Mouse (Mus musculus): ENCODE measurements around the gene Zfp580.

Gene Zfp580

DNA sequence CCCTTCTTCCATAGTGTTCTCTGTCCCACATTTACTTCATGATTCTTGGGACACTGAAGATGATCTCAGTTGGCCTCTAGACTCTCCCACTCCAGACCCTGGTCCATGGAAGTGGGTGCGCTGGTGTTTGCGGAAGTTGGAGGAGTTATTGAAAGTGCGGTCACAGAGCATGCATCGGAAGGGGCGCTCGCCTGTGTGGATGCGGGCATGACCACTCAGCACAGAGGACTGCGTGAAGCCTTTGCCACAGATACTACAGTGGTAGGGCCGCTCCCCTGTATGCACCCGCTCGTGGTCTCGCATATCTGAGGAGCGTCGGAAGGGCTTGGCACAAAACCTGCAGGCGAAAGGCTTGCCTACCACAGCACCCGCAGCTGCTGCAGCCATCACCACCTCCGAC lies 15.7 kb upstream of the Zfp580 start:
- no peak for DNase-seq (ENCODE audit: low spot score)

DNA sequence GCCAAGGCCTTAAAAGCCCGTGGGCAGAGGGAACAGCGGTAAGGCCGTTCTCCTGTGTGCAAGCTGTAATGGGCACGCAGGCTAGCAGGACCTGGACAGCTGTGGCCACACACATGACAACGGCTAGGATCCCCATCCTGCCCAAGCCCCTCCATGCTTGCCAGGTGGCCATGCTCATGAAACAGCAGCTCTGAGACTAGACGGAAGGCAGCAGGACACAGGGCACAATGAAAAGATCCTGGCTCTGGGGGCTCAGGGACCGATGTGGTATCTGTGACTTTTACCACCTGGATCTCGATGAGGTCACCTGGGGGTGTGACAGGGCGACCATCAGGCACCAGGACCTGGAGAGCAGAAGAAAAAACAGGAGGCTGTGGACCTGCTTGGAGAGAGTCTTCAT lies 15.2 kb upstream of the Zfp580 start:
- DNase-seq (ENCODE audit: low spot score): no peak

- DNase-seq (ENCODE audit: low spot score): no peak
These were observed 14.3 kb upstream of the Zfp580 start for GRCm38 (mm10) chr7:5037026-5037425.

GRCm38 (mm10) chr7:5037467-5037866 lies 13.9 kb upstream of the Zfp580 start:
- no peak for DNase-seq (ENCODE audit: low spot score)

DNA sequence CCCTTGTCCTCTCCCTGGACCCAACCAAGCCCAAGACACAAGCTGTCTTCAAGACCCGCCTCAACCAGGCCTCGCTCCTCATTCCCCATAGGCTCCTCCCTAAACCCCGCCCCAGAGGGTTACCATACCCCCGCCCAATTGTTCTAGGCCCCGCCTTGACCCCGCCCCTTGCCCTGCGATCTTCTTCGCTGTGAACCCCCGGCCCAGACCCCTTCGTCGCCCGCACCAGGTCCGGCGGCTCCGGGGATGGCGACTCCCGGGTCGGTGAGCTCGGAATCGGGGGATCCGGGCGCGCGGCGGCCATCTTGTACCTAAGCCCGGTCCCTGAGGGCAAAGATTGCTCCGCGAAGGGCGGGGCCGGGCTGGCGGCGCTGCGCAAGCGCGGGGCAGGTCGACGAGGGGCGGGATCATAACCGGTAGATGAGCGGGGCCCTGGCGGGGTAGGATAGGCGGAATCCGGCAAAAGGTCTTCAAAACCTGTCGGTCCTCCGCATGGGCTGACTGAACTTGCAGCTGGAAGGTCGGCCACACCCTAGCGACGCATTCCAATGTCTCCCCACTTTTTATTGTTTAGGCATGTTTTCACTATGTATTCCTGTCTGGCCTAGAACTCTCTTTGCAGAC lies 13.1 kb upstream of the Zfp580 start, which contains the start of gene Zfp784:
Gene Zfp784 (minus strand): TSS at position 338 of the 624 bp plus-strand sequence.
- DNase-seq (ENCODE audit: low spot score): peak; percentile 91

GRCm38 (mm10) chr7:5038940-5039339 lies 12.4 kb upstream of the Zfp580 start:
- DNase-seq (ENCODE audit: low spot score): no peak

- DNase-seq (ENCODE audit: low spot score): no peak
These were observed 6.4 kb upstream of the Zfp580 start for GRCm38 (mm10) chr7:5044981-5045380.

DNA sequence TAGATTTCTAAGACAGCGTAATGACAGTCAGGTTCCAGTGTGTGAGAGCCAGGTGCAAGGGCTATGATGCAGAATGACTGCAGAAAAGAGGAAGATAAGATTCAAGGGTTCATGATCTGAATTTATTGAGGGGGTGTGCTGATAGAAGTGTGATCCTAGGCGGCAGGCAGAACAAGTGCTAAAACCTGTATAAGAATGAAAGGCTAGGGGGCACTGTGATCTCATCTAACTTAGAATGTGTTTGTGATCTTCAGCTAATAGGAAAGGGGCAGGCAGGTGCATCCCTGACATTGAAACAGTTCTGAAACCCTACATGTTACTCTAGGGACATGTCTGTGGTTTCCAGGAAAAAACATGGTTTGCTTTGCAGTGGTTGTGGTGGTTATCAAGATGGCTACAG lies 5.2 kb upstream of the Zfp580 start:
- DNase-seq (ENCODE audit: low spot score): no peak

- peak; percentile 61 for DNase-seq (ENCODE audit: low spot score)
These were observed 4.0 kb upstream of the Zfp580 start for GRCm38 (mm10) chr7:5047313-5047712.

- no peak for DNase-seq (ENCODE audit: low spot score)
These were observed 1.1 kb downstream of the Zfp580 start for GRCm38 (mm10) chr7:5052438-5052837.

DNA sequence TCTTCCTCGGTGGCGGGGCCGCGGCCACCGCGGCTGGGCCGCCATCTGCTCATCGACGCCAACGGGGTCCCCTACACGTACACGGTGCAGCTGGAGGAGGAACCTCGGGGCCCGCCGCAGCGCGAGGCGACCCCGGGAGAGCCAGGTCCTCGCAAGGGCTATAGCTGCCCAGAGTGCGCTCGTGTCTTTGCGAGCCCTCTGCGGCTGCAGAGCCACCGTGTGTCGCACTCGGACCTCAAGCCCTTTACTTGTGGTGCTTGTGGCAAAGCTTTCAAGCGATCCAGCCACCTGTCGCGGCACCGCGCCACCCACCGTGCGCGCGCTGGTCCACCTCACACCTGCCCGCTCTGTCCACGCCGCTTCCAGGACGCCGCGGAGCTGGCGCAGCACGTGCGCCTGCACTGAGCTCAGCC lies 1.6 kb downstream of the Zfp580 start:
- DNase-seq (ENCODE audit: low spot score): no peak

- DNase-seq (ENCODE audit: low spot score): no peak
These were observed 2.3 kb downstream of the Zfp580 start for GRCm38 (mm10) chr7:5053456-5054179.

DNA sequence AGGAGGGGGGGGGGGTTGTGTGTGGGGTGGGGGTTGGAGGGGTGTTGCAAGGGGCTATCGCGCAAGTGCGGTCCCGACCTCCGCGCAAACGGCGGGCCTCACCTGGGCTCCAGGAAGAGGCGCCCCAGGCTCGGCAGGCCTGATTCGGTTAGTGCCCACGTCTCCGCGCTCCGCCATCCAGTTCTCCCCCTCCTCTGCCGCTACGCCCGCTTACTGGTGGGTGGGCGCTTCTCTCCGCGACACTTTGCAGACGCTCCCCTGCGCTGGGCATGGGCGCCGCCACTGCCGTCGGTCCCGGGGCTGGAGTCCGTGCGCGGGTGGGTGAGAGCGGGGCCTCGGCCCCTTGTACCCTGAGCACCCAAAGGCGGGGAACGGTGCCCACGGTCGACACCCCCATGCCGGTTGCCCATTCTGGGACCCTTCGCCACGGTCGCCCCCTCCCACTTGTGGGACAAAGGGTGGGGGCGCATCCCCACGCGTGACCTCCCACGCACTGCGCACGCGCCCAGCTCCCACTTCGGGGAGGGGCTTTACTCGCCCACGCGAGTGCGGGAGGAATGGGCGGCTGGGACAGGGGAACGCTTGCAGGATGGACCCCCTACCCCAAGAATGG lies 5.4 kb downstream of the Zfp580 start:
- DNase-seq (ENCODE audit: low spot score): no peak

DNA sequence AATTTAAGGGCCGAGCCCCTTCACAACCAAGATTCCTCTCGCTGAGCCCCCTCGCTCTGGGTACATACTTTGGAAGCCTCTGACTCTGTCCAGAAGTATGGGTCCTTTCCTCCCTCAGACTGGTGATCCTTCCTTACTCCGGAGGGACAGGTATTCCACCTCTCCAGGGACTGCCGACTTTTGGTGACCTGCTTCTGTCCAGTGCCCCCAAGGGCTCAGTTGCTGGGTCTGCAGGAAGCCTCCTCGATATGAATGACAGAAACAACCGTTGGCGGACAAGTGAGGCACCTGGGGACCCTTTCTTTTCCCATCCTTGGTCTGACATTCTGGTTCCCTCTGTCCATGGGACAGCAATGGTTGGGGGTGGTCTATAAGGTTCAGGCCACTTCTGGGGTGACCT lies 6.0 kb downstream of the Zfp580 start:
- no peak for DNase-seq (ENCODE audit: low spot score)

GRCm38 (mm10) chr7:5057804-5058203 lies 6.5 kb downstream of the Zfp580 start:
- no peak for DNase-seq (ENCODE audit: low spot score)

- DNase-seq (ENCODE audit: low spot score): no peak
These were observed 7.3 kb downstream of the Zfp580 start for GRCm38 (mm10) chr7:5058631-5059030.

DNA sequence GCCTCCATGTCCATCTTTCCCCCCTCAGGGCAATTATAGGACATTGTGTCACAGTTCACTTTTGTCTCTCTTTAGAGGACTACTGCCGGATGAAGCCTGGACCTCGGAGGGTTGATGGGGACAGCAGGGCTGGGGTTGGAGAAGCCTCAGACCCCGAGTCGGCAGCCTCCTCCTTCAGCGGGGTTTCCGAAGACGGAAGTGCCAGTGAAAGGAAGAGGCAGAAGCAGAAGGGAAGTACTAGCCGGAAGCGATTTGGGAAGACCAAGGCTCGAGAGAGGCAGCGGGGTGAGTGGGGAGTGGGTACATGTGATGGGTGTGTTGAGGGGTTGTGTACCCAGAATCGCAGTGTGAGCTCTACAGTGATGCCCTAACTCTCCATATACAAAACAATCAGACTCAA lies 8.1 kb downstream of the Zfp580 start:
- DNase-seq (ENCODE audit: low spot score): no peak

GRCm38 (mm10) chr7:5060239-5060731 lies 8.9 kb downstream of the Zfp580 start:
- peak; percentile 90 for DNase-seq (ENCODE audit: low spot score)

GRCm38 (mm10) chr7:5060944-5061773 lies 9.8 kb downstream of the Zfp580 start:
- DNase-seq (ENCODE audit: low spot score): peak; percentile 98

DNA sequence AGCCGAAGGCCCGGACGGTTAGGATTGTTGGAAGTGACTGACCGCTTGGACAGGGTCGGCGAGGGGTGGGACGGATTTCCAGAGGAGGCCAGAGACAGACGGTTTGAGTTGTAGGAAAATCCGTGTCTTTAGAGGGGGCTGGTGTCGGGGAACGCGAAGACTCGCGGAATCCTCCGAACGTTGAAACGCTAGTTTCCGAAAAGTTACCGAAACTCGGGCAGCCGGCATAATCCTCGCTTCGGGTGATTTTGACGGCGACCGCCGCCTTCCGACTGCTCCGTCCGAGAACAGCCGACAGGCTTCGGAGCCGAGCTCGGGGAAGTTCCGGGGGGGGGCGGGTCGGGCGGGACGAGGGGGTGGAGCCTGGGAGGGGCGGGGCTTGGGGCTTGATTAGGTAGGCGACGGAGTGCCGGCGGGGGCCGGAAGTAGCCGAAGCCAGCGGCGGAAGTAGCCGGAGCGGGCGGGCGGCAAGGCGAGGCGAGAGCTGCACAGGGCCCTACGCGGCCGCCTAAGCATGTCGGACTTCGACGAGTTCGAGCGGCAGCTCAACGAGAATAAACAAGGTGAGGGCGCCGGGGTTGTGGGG lies 10.5 kb downstream of the Zfp580 start, which contains the start of gene U2af2:
Gene U2af2 (plus strand): TSS at position 370 of the 586 bp plus-strand sequence.
- DNase-seq (ENCODE audit: low spot score): peak; percentile 90

DNA sequence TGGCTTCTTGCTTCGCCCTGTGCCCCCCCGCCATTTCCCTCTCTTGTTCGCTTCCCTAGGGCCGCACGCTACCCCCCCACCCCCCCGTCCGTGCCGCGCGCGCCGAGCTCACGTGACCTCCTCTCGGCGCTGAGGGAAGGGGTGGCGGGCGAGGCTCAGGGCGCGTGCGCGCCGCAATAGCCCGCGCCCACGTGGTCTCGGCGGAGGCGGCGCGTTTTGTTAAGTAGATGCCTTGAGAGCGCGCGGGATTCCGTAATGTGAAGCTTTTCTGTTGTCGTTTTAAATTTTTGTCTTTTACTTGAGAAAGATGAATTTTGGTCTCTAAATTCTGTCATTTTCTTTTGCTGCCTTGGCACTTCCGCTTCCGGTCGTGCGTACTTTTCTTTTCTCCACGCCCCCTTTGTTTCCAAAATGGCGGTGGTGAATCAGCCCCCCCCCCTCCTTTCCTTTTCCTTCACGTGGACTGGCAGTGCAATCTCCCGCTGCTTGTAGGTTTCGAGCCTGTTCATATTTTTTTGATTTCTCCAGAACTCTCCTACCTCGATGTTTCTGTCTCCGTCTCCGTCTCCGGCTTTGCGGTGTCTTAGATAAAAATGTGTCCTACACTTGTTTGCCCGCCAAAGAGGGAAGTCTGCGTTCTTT lies 11.1 kb downstream of the Zfp580 start:
- DNase-seq (ENCODE audit: low spot score): peak; percentile 83
